Mouse (Mus musculus) embryonic facial prominence, embryonic 14.5 days (tissue): ENCODE results near the gene Kif3a. TPM values are rescaled to one million over a fixed set of nuclear protein-coding genes. Genes with fewer than 3 reads are reported as not detected.
A peak's percentile ranks its signal among the peaks of the same experiment; 100 is the strongest.

ENCODE experiments used
- ATAC-seq: fragments of 200-750 bp; cut with Nextera tagmentation; 2 replicates; pipeline ENCODE4 v1.8.0; 2017; ENCODE audit warnings: low read depth, moderate number of reproducible peaks, moderate TSS enrichment
- DNase-seq: peaks from one replicate; pipeline ENCODE4 v3.0.0-alpha.2; 2015; ENCODE audit warnings: low spot score
- H3K27ac ChIP-seq: fragments of 300-500 bp; sonication (generic); replicated peaks from 2 replicates; pipeline ENCODE4 v1.5.1; 2014; ENCODE audit warnings: low read depth, mild to moderate bottlenecking, low read length, moderate library complexity
- H3K27me3 ChIP-seq: fragments of 300-500 bp; sonication (generic); replicated peaks from 2 replicates; pipeline ENCODE4 v1.6.1; 2014; ENCODE audit warnings: low read length; ENCODE audit not compliant: control insufficient read depth, insufficient read depth
- H3K36me3 ChIP-seq: fragments of 300-500 bp; sonication (generic); 2 replicates; pipeline ENCODE4 v1.6.1; 2014; ENCODE audit warnings: low read length, mixed read lengths; ENCODE audit not compliant: control insufficient read depth, insufficient read depth
- H3K4me1 ChIP-seq: fragments of 300-500 bp; sonication (generic); 2 replicates; pipeline ENCODE4 v1.6.1; 2014; ENCODE audit warnings: antibody characterized with exemption, low read length; ENCODE audit not compliant: control insufficient read depth, insufficient read depth
- H3K4me2 ChIP-seq: fragments of 300-500 bp; sonication (generic); 2 replicates; pipeline ENCODE4 v1.6.1; 2014; ENCODE audit warnings: low read depth, mild to moderate bottlenecking, low read length, moderate library complexity, mixed read lengths
- H3K4me3 ChIP-seq: fragments of 300-500 bp; sonication (generic); 2 replicates; pipeline ENCODE4 v1.5.1; 2014; ENCODE audit warnings: low read depth, mild to moderate bottlenecking, low read length
- H3K9ac ChIP-seq: fragments of 300-500 bp; sonication (generic); 2 replicates; pipeline ENCODE4 v1.6.1; 2014; ENCODE audit warnings: low read depth, mild to moderate bottlenecking, low read length, moderate library complexity, mixed read lengths
- H3K9me3 ChIP-seq: fragments of 300-500 bp; sonication (generic); 2 replicates; pipeline ENCODE4 v1.6.1; 2016; ENCODE audit warnings: low read length; ENCODE audit not compliant: control insufficient read depth
- WGBS: fragments of 180-500 bp; shearing (Covaris S2); extraction: QIAGEN DNeasy Blood & Tissue Kit; methylation state at CpG from one replicate; pipeline ENCODE4 v1.1.7; 2014; 5-methylcytosine and 5-hydroxymethylcytosine counted together
- polyA plus RNA-seq: library from polyadenylated mRNA; unstranded; fragments of >200 nt; fragmentation: Nextera tagmentation; extraction: Ambion mirVana; gene quantifications from 2 replicates; pipeline ENCODE4 v1.2.1, GENCODE M21; 2014

The Kif3a gene
- polyA plus RNA-seq, 1 experiment from 2014 or later, result 77.0 TPM

GRCm38 (mm10) chr11:53585510-53585909 lies 18.3 kb downstream of the Kif3a start:
- no peaks in the 10 kb centered on the region for H3K4me1 ChIP-seq
- no peaks in the 10 kb centered on the region for H3K9me3 ChIP-seq
- no peaks in the 10 kb centered on the region for H3K27me3 ChIP-seq
- no peak overlapping the region for H3K9ac ChIP-seq
- H3K4me2 ChIP-seq, result no peak overlapping the region
- H3K27ac ChIP-seq, result no peak overlapping the region
- ATAC-seq (no peak), DNase-seq (no peak)
- peaks cover 70% of the 10 kb centered on the region for H3K36me3 ChIP-seq
- no peak overlapping the region for H3K4me3 ChIP-seq
- 96% methylated on average over 6 of the region's 6 CpGs for WGBS

- WGBS, result 70% methylated on average over 8 of the region's 8 CpGs
- Histone ChIP-seq H3K27ac (no peak overlapping the region), H3K4me1 (no peaks in the 10 kb centered on the region), H3K27me3 (no peaks in the 10 kb centered on the region), H3K4me2 (no peak overlapping the region), H3K9me3 (no peaks in the 10 kb centered on the region), H3K36me3 (peaks cover 82% of the 10 kb centered on the region), H3K4me3 (no peak overlapping the region), H3K9ac (no peak overlapping the region)
- DNase-seq, result no peak
- no peak for ATAC-seq
Observed at GRCm38 (mm10) chr11:53588279-53588678, 21.1 kb downstream of the Kif3a start.

DNA sequence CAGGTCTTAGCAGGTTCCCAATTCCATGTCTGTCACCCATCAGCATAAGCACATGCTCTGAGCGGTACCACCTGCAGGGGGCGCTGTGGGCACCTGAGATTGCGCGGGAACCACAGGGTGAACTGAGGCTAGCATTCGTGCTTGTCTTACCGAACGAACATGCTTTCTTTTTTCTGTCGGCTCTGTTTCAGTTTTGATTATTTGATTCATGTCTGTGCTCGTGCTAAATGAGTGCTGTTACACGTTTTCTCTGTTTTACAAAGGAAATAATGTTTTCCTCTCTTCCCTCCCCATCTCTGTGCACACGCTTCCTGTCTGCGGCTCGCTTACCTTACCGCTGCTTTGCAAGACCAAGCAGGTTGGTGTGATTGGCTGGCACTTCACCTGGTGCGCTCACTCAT lies 23.2 kb downstream of the Kif3a start:
- peaks cover 83% of the 10 kb centered on the region for H3K36me3 ChIP-seq
- H3K27ac ChIP-seq, result no peak overlapping the region
- no peaks in the 10 kb centered on the region for H3K9me3 ChIP-seq
- H3K4me2 ChIP-seq, result no peak overlapping the region
- H3K4me3 ChIP-seq, result no peak overlapping the region
- no peaks in the 10 kb centered on the region for H3K27me3 ChIP-seq
- 38% methylated on average over 15 of the region's 15 CpGs for WGBS
- no peak overlapping the region for H3K9ac ChIP-seq
- ATAC-seq, result no peak
- peak; percentile 25 for DNase-seq
- no peaks in the 10 kb centered on the region for H3K4me1 ChIP-seq

DNA sequence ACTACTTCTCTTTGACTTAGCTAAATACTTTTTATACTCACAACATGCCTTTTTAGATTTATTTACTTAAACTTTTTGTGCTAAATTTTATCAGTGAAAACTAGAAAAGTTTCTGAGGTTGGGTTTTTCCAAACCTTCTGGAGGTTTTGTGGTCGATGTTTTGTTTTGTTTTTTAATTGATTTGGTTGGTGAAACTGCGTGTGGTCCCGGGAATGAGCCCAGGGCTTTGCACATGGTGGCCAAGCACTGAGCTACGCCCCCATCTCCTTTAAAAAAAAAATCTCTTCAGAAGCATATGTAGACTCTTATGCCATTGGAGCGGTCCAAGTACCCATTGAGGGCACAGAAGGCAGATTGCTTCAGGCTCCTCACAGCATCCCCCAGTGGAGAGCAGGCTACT lies 23.9 kb downstream of the Kif3a start:
- DNase-seq (no peak), ATAC-seq (no peak)
- WGBS, result 87% methylated on average over 5 of the region's 5 CpGs
- H3K4me3 ChIP-seq, result no peak overlapping the region
- no peaks in the 10 kb centered on the region for H3K27me3 ChIP-seq
- H3K36me3 ChIP-seq, result peaks cover 82% of the 10 kb centered on the region
- no peak overlapping the region for H3K4me2 ChIP-seq
- H3K9ac ChIP-seq, result no peak overlapping the region
- H3K27ac ChIP-seq, result no peak overlapping the region
- H3K4me1 ChIP-seq, result no peaks in the 10 kb centered on the region
- H3K9me3 ChIP-seq, result no peaks in the 10 kb centered on the region

DNA sequence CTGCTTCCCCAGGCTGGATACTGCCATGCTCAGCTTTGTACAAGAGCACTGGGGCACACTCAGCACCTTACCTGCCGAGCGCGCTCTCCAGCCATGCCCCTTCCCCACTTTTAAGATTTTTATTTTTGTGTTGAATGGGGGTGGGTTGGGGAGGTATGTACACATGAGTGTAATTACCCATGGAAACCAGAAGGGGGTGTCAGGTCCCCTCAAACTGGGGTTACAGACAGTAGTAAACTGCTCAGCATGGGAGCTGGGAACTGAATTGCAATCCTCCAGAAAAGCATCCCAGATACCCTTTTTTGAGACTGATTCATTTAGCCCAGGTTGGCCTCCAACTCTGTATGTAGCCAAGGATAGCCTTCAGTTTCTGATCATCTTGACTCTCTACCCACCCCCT lies 37.8 kb downstream of the Kif3a start:
- DNase-seq (no peak), ATAC-seq (no peak)
- no peak overlapping the region for H3K4me3 ChIP-seq
- no peak overlapping the region for H3K9ac ChIP-seq
- peaks cover 17% of the 10 kb centered on the region for H3K36me3 ChIP-seq
- no peaks in the 10 kb centered on the region for H3K9me3 ChIP-seq
- no peaks in the 10 kb centered on the region for H3K27me3 ChIP-seq
- no peak overlapping the region for H3K27ac ChIP-seq
- WGBS, result 93% methylated on average over 3 of the region's 3 CpGs
- H3K4me1 ChIP-seq, result 0 out of 2 replicates have a peak, but pooled peaks cover 9% of the 10 kb centered on the region
- H3K4me2 ChIP-seq, result no peak overlapping the region

GRCm38 (mm10) chr11:53605609-53606008 lies 38.4 kb downstream of the Kif3a start:
- DNase-seq, result no peak

DNA sequence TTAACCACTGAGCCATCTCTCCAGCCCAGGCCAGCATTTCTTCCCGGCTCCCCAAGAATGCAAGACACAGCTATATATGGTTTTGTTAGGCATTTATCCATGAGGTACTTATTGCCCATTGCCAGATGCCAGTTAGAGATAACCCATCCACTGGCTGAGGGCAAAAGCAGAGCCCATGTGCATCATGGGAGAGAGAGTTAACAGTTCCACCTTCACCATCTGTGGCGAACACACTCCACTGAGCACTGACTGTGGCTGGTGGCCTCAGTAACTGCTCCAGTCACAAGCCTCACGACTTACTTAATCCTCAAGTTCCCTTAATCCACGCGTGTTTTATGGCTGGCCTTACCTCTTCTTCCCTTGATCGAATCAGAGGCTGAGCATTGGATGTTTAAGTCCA lies 42.1 kb downstream of the Kif3a start:
- H3K9ac ChIP-seq, result no peak overlapping the region
- H3K9me3 ChIP-seq, result no peaks in the 10 kb centered on the region
- no peak overlapping the region for H3K4me2 ChIP-seq
- H3K27ac ChIP-seq, result no peak overlapping the region
- no peaks in the 10 kb centered on the region for H3K36me3 ChIP-seq
- 0 out of 2 replicates have a peak, but pooled peaks cover 9% of the 10 kb centered on the region for H3K4me1 ChIP-seq
- H3K4me3 ChIP-seq, result no peak overlapping the region
- ATAC-seq, result no peak
- no peak for DNase-seq
- 71% methylated on average over 6 of the region's 6 CpGs for WGBS
- H3K27me3 ChIP-seq, result no peaks in the 10 kb centered on the region

More at GRCm38 (mm10) chr11:53605609-53606008, 38.4 kb downstream of the Kif3a start:
- no peak overlapping the region for H3K4me3 ChIP-seq
- 10% methylated on average over 12 of the region's 12 CpGs for WGBS
- H3K4me2 ChIP-seq, result no peak overlapping the region
- no peak overlapping the region for H3K27ac ChIP-seq
- H3K27me3 ChIP-seq, result no peaks in the 10 kb centered on the region
- no peak for ATAC-seq
- peaks cover 10% of the 10 kb centered on the region for H3K36me3 ChIP-seq
- 0 out of 2 replicates have a peak, but pooled peaks cover 9% of the 10 kb centered on the region for H3K4me1 ChIP-seq
- H3K9me3 ChIP-seq, result no peaks in the 10 kb centered on the region
- no peak overlapping the region for H3K9ac ChIP-seq

GRCm38 (mm10) chr11:53609672-53610071 lies 42.5 kb downstream of the Kif3a start:
- 0 out of 2 replicates have a peak, but pooled peaks cover 9% of the 10 kb centered on the region for H3K4me1 ChIP-seq
- 76% methylated on average over 3 of the region's 3 CpGs for WGBS
- ATAC-seq, result no peak
- no peaks in the 10 kb centered on the region for H3K36me3 ChIP-seq
- no peaks in the 10 kb centered on the region for H3K9me3 ChIP-seq
- no peaks in the 10 kb centered on the region for H3K27me3 ChIP-seq
- no peak for DNase-seq
- no peak overlapping the region for H3K4me3 ChIP-seq
- H3K4me2 ChIP-seq, result no peak overlapping the region
- H3K27ac ChIP-seq, result no peak overlapping the region
- H3K9ac ChIP-seq, result no peak overlapping the region

GRCm38 (mm10) chr11:53615172-53615571 lies 48.0 kb downstream of the Kif3a start:
- no peak for DNase-seq
- WGBS, result 73% methylated on average over 6 of the region's 6 CpGs

More at GRCm38 (mm10) chr11:53615172-53615571, 48.0 kb downstream of the Kif3a start:
- no peaks in the 10 kb centered on the region for H3K27me3 ChIP-seq
- no peaks in the 10 kb centered on the region for H3K4me1 ChIP-seq
- H3K36me3 ChIP-seq, result no peaks in the 10 kb centered on the region
- ATAC-seq, result no peak
- H3K4me2 ChIP-seq, result no peak overlapping the region
- no peak overlapping the region for H3K9ac ChIP-seq
- H3K9me3 ChIP-seq, result no peaks in the 10 kb centered on the region
- no peak overlapping the region for H3K4me3 ChIP-seq
- no peak overlapping the region for H3K27ac ChIP-seq
